Mouse (Mus musculus) sigmoid colon, adult 10 weeks (tissue): Measurements from ENCODE around the gene Bco1. TPM values are rescaled to one million over a fixed set of nuclear protein-coding genes. Genes with fewer than 3 reads are reported as not detected.

ENCODE experiments used
- polyA plus RNA-seq: library from polyadenylated mRNA; stranded (reverse); fragments of 350-450 nt; fragmentation: Illumina TruSeq; extraction: RNeasy Lipid Tissue Mini Kit (QIAGEN cat#74804); gene quantifications from one replicate; pipeline ENCODE4 v1.2.3, GENCODE M21; 2014; ENCODE audit warnings: low read depth, low replicate concordance

Bco1 gene
- 1.5 TPM for polyA plus RNA-seq

DNA sequence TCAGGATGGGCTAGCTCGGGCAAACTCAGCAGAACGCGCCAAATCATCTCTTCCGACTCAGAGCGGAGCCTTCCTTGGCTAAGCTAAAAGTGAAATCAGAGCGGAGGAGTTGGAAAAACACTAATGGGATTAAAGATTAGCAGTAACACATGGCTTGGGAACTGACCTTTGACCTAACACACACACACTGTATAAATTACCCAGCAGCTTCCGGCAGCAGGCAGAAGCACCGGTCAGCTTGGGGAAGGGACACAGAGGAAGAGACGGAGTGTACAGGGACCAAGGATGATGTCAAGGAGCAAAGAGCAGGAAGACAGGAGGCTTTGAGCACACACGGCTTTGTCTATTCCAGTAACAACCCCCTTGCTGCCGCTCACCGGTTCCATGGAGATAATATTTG is at the start of gene Bco1:
Bco1 (plus strand) TSS at position 208 of the 400 bp plus-strand sequence.

DNA sequence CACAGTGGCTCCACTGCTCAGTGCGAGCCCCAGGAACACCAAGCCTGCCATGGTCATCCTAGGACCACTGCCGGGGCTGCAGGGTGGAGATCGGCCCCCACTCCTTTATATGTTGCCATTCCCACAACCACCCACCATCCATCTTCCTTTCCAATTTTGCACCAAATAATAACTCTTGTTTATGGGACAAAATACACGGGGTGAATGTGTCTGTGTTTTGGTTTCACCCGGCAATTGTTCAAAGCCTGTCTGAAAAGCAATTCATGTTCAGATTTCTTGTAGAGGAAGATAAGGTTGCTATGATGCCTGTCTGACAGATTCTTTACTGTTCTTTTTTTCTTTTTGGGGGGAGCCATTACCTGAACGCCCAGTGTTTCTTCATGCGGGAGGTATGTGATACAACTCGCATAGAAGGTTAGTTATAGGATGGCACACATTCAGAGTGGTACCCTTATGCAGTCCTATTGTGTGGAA is 13.2 kb upstream of the Bco1 start, which contains the start of gene Pkd1l2:
Pkd1l2 (minus strand) TSS at position 51 of the 474 bp plus-strand sequence.

DNA sequence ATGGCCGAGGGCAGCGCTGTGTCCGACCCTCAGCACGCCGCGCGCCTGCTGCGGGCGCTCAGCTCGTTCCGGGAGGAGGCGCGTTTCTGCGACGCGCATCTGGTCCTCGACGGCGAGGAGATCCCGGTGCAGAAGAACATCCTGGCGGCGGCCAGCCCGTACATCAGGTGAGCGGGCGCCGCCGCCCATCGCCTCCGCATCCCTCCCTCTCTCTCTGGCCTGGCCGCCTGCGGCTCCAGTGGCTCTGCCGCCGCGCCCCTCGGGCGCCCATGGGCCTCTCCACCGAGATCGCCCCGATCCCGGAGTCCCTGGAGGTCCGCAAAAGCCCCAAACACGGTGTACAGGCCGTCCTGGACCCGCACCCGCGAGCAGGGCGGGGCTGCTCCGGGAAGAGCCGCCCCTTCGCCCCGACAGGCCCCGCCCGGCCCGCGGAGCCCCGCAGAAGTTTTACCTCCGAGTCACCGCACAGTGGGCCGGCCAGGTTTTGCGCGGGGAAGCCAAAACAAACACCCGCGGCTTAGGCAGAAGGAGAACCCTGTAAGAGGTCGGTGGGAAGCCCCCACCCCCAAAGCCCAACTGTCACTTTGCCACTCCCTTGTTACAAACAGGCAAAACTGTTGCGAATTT is 62.6 kb downstream of the Bco1 start, which contains the start of gene Gan:
Gan (plus strand) TSS at position 1 of the 627 bp plus-strand sequence.

Other genes starting within 250 kb of the Bco1 start
- 6.2 TPM for gene Cmc2, start 174.4 kb upstream of the Bco1 start, polyA plus RNA-seq
- gene Cenpn, start 174.1 kb upstream of the Bco1 start, polyA plus RNA-seq: 2.4 TPM
- 10.7 TPM for gene Atmin, start 152.5 kb upstream of the Bco1 start, polyA plus RNA-seq
- gene 1700030J22Rik, start 116.9 kb upstream of the Bco1 start, polyA plus RNA-seq: 0.79 TPM
- 63.7 TPM for gene Gcsh, start 102.3 kb upstream of the Bco1 start, polyA plus RNA-seq
- not detected for gene Pkd1l2, start 13.4 kb upstream of the Bco1 start, polyA plus RNA-seq
- 8.3 TPM for gene Gan, start 62.3 kb downstream of the Bco1 start, polyA plus RNA-seq
- 2.0 TPM for gene Cmip, start 161.2 kb downstream of the Bco1 start, polyA plus RNA-seq